In genomic region chr11:99065979-99066378, GRCm38 (mm10) we compare ENCODE assay signal across 8 mouse cellular contexts. TPM values are rescaled to one million over a fixed set of nuclear protein-coding genes. Genes with fewer than 3 reads are reported as not detected.
DNase-seq lines count a peak whose midpoint lies in the region; ATAC-seq and TF ChIP-seq lines count a peak whose summit lies in the region.

No protein-coding gene starts in this region.

- no peaks in the 10 kb centered on the region for H3K79me2 ChIP-seq in liver, adult 2 months (ENCODE audit: control insufficient read depth, insufficient read depth, low read length)

- peak; percentile 66 for ATAC-seq in neutrophil, adult 5-6 weeks (ENCODE audit: extremely low read depth, insufficient number of reproducible peaks, low FRiP score, poor library complexity, severe bottlenecking)

- peaks cover 7% of the 10 kb centered on the region for H3K27me3 ChIP-seq in heart, embryonic 10.5 days (ENCODE audit: insufficient read depth, poor library complexity, severe bottlenecking)
- no peaks in the 10 kb centered on the region for H3K27me3 ChIP-seq in liver, adult 2 months (ENCODE audit: control insufficient read depth, insufficient read depth, low read length)
- no peaks in the 10 kb centered on the region for H3K27me3 ChIP-seq in thymus, adult 2 months (ENCODE audit: control insufficient read depth, insufficient read depth, low read length)

- TF ChIP-seq CTCF in embryonic fibroblast, embryonic 13.5 days (IDR thresholded peaks at IDR 0.05; ENCODE audit: borderline replicate concordance, insufficient read depth, low read length), result peak; percentile 87
- TF ChIP-seq CTCF in liver, adult 2 months (IDR thresholded peaks at IDR 0.05; ENCODE audit: low read depth, low read length), result peak; percentile 82
- TF ChIP-seq CTCF in thymus, adult 2 months (IDR thresholded peaks at IDR 0.05; ENCODE audit: borderline replicate concordance, control insufficient read depth, extremely low read depth, insufficient read depth, low read length, poor library complexity), result peak; percentile 73; the same call in 1 of the 2 replicates

- 20% methylated on average over 2 of the region's 2 CpGs for WGBS in heart, embryonic 10.5 days
- 5% methylated on average over 2 of the region's 2 CpGs for WGBS in liver, adult 2 months
- WGBS in thymus, adult 2 months, result 46% methylated on average over 2 of the region's 2 CpGs

- H3K4me1 ChIP-seq in embryonic fibroblast, embryonic 13.5 days (ENCODE audit: control insufficient read depth, insufficient read depth, low read length), result no peaks in the 10 kb centered on the region
- H3K4me1 ChIP-seq in heart, embryonic 10.5 days, result peaks cover 26% of the 10 kb centered on the region
- peaks cover 29% of the 10 kb centered on the region for H3K4me1 ChIP-seq in liver, adult 2 months (ENCODE audit: control insufficient read depth, insufficient read depth, low read length)
- H3K4me1 ChIP-seq in thymus, adult 2 months (replicated peaks; ENCODE audit: control insufficient read depth, insufficient read depth, low read length), result peaks cover 9% of the 10 kb centered on the region; the same call in 1 of the 2 replicates

- peak; percentile 67 to 83 for DNase-seq in CD8-positive naive resting alpha-beta T cell, adult 2 months (ENCODE audit: low read depth in 2 of 2, low spot score in 2 of 2)
- peak; percentile 78 to 89 for DNase-seq in adrenal gland, postnatal 36 days
- DNase-seq in heart, embryonic 10.5 days (ENCODE audit: low spot score), result peak; percentile 94
- peak; percentile 92 for DNase-seq in kidney, postnatal 10 days
- DNase-seq in liver, adult 2 months (ENCODE audit: extremely low read depth, low read depth, low spot score), result peak; percentile 89
- DNase-seq in thymus, adult 2 months, result peak; percentile 72

- no peaks in the 10 kb centered on the region for H3K36me3 ChIP-seq in heart, embryonic 10.5 days
- H3K36me3 ChIP-seq in liver, adult 2 months (ENCODE audit: control insufficient read depth, insufficient read depth, low read length), result no peaks in the 10 kb centered on the region
- H3K36me3 ChIP-seq in thymus, adult 2 months (ENCODE audit: control insufficient read depth, insufficient read depth, low read length), result no peaks in the 10 kb centered on the region

- no peak overlapping the region for H3K4me3 ChIP-seq in embryonic fibroblast, embryonic 13.5 days (ENCODE audit: insufficient read depth, low read length)
- no peak overlapping the region; the same call in 1 of the 2 replicates for H3K4me3 ChIP-seq in heart, embryonic 10.5 days
- no peak overlapping the region for H3K4me3 ChIP-seq in liver, adult 2 months (ENCODE audit: insufficient read depth, low read depth, low read length)
- no peak overlapping the region for H3K4me3 ChIP-seq in thymus, adult 2 months (ENCODE audit: control insufficient read depth, insufficient read depth, low read length)

- no peaks in the 10 kb centered on the region for H3K9me3 ChIP-seq in heart, embryonic 10.5 days

- H3K27ac ChIP-seq in embryonic fibroblast, embryonic 13.5 days (ENCODE audit: insufficient read depth, low read length), result no peak overlapping the region
- H3K27ac ChIP-seq in heart, embryonic 10.5 days, result peak overlapping the region; percentile 47
- peak overlapping the region; percentile 35 for H3K27ac ChIP-seq in liver, adult 2 months (replicated peaks; ENCODE audit: insufficient read depth, low read depth, low read length)
- H3K27ac ChIP-seq in thymus, adult 2 months (ENCODE audit: control insufficient read depth, insufficient read depth, low read length), result no peak overlapping the region

- H3K9ac ChIP-seq in liver, adult 2 months (ENCODE audit: low read depth, low read length), result no peak overlapping the region

- no peak for TF ChIP-seq POLR2A in embryonic fibroblast, embryonic 13.5 days (IDR thresholded peaks at IDR 0.05; ENCODE audit: low read depth, low read length)
- no peak for TF ChIP-seq POLR2A in liver, adult 2 months (IDR thresholded peaks at IDR 0.05; ENCODE audit: extremely low read depth, insufficient read depth, low read length)
- no peak for TF ChIP-seq POLR2A in thymus, adult 2 months (IDR thresholded peaks at IDR 0.05; ENCODE audit: control insufficient read depth, extremely low read depth, insufficient read depth, low read length, poor library complexity)

RNA-seq across cellular contexts. Expression of gene Tns4, which starts 23.1 kb away (rescaled TPM):
- under 1 TPM; 0.13 to 0.20 TPM for total RNA-seq in adrenal gland, postnatal 36 days (2021)
- not detected in 2 replicates for polyA plus RNA-seq in embryonic fibroblast, embryonic 13.5 days (2011; ENCODE audit: insufficient read length, low read depth, missing spikeins)
- polyA plus RNA-seq in heart, embryonic 10.5 days (2016; fragmentation: Nextera tagmentation; extraction: Ambion mirVana), result 0.36 TPM in 2 replicates
- 0.27 and 0.46 TPM in 2 replicates for total RNA-seq in liver, adult 2 months (2014; rRNA removed)
- polyA plus RNA-seq in liver, adult 2 months (2012; rRNA removed), result 0.27 and 1.2 TPM in 2 replicates
- 0.12 and 0.35 TPM in 2 replicates for total RNA-seq in neutrophil, adult 5-6 weeks (2017)
- polyA plus RNA-seq in thymus, adult 2 months (2012; rRNA removed), result 5.2 and 7.5 TPM in 2 replicates

RNA-seq across cellular contexts. Expression of gene Igfbp4, which starts 24.9 kb away (rescaled TPM):
- total RNA-seq in adrenal gland, postnatal 36 days (2021), result 10 to 100 TPM; 82.3 to 97.6 TPM
- 212 and 419 TPM in 2 replicates for polyA plus RNA-seq in embryonic fibroblast, embryonic 13.5 days (2011; ENCODE audit: insufficient read length, low read depth, missing spikeins)
- 382 and 559 TPM in 2 replicates for polyA plus RNA-seq in heart, embryonic 10.5 days (2016; fragmentation: Nextera tagmentation; extraction: Ambion mirVana)
- total RNA-seq in liver, adult 2 months (2014; rRNA removed), result 662 and 813 TPM in 2 replicates
- polyA plus RNA-seq in liver, adult 2 months (2012; rRNA removed), result 1,830 and 2,620 TPM in 2 replicates
- 11.4 and 18.8 TPM in 2 replicates for total RNA-seq in neutrophil, adult 5-6 weeks (2017)
- polyA plus RNA-seq in thymus, adult 2 months (2012; rRNA removed), result 176 and 220 TPM in 2 replicates

RNA-seq across cellular contexts. Expression of gene Top2a, which starts 42.0 kb away (rescaled TPM):
- total RNA-seq in adrenal gland, postnatal 36 days (2021), result 10 to 100 TPM; 15.4 to 20.5 TPM
- polyA plus RNA-seq in embryonic fibroblast, embryonic 13.5 days (2011; ENCODE audit: insufficient read length, low read depth, missing spikeins), result 141 and 227 TPM in 2 replicates
- polyA plus RNA-seq in heart, embryonic 10.5 days (2016; fragmentation: Nextera tagmentation; extraction: Ambion mirVana), result 207 and 238 TPM in 2 replicates
- total RNA-seq in liver, adult 2 months (2014; rRNA removed), result 1.8 and 4.2 TPM in 2 replicates
- 0.22 and 0.31 TPM in 2 replicates for polyA plus RNA-seq in liver, adult 2 months (2012; rRNA removed)
- 2.9 and 5.2 TPM in 2 replicates for total RNA-seq in neutrophil, adult 5-6 weeks (2017)
- polyA plus RNA-seq in thymus, adult 2 months (2012; rRNA removed), result 59.2 and 85.6 TPM in 2 replicates

Comparison
In these comparisons a context has a peak if more than half of its experiments do, and no peak if none do; other contexts are left out.
1. H3K27ac ChIP-seq: peak in heart, embryonic 10.5 days (single experiment) and liver, adult 2 months (single experiment); none in embryonic fibroblast, embryonic 13.5 days (single experiment) and thymus, adult 2 months (single experiment).
2. RNA of gene Top2a, which starts 42.0 kb away (polyA plus RNA-seq): 207 to 238 TPM in heart, embryonic 10.5 days, 141 to 227 TPM in embryonic fibroblast, embryonic 13.5 days and 59.2 to 85.6 TPM in thymus, adult 2 months; 0.22 to 0.31 TPM in liver, adult 2 months; every median in the first group is over 10 times any median in the second.
3. Peak in every context shown above with its lines, with median percentiles within 50 percentile points of each other: DNase-seq and CTCF ChIP-seq.